Mouse (Mus musculus) liver, embryonic 16.5 days (tissue): Measurements from ENCODE around the gene Ovgp1. TPM values are rescaled to one million over a fixed set of nuclear protein-coding genes. Genes with fewer than 3 reads are reported as not detected.

Experiments
- ATAC-seq: fragments of 200-750 bp; cut with Nextera tagmentation; 2 replicates; pipeline ENCODE4 v1.8.0; 2017; ENCODE audit warnings: low read depth, mild to moderate bottlenecking, moderate number of reproducible peaks, moderate library complexity
- H3K27ac ChIP-seq: fragments of 300-500 bp; sonication (generic); 2 replicates; pipeline ENCODE4 v1.5.1; 2014; ENCODE audit warnings: mild to moderate bottlenecking, low read length
- H3K27me3 ChIP-seq: fragments of 300-500 bp; sonication (generic); 2 replicates; pipeline ENCODE4 v1.6.1; 2014; ENCODE audit warnings: low read depth, low read length, mixed read lengths; ENCODE audit not compliant: control insufficient read depth, insufficient read depth
- H3K36me3 ChIP-seq: fragments of 300-500 bp; sonication (generic); 2 replicates; pipeline ENCODE4 v1.6.1; 2014; ENCODE audit warnings: mild to moderate bottlenecking; ENCODE audit not compliant: control insufficient read depth, insufficient read depth
- H3K4me1 ChIP-seq: fragments of 300-500 bp; sonication (generic); 2 replicates; pipeline ENCODE4 v1.6.1; 2014; ENCODE audit warnings: low read depth, low read length, mixed read lengths; ENCODE audit not compliant: control insufficient read depth
- H3K4me2 ChIP-seq: fragments of 300-500 bp; sonication (generic); 2 replicates; pipeline ENCODE4 v1.6.1; 2014; ENCODE audit warnings: low read depth, low read length, mixed read lengths
- H3K4me3 ChIP-seq: fragments of 300-500 bp; sonication (generic); 2 replicates; pipeline ENCODE4 v1.5.1; 2014; ENCODE audit warnings: low read depth, mild to moderate bottlenecking, low read length
- H3K9ac ChIP-seq: fragments of 300-500 bp; sonication (generic); 2 replicates; pipeline ENCODE4 v1.6.1; 2014; ENCODE audit warnings: low read depth, low read length
- H3K9me3 ChIP-seq: fragments of 300-500 bp; sonication (generic); replicated peaks from 2 replicates; pipeline ENCODE4 v1.6.1; 2016; ENCODE audit warnings: low read length; ENCODE audit not compliant: control insufficient read depth
- WGBS: fragments of 180-500 bp; shearing (Covaris S2); extraction: QIAGEN DNeasy Blood & Tissue Kit; methylation state at CpG from one replicate; pipeline ENCODE4 v1.1.7; 2014; ENCODE audit not compliant: insufficient replicate concordance; 5-methylcytosine and 5-hydroxymethylcytosine counted together
- polyA plus RNA-seq: library from polyadenylated mRNA; unstranded; fragments of >200 nt; fragmentation: Nextera tagmentation; extraction: Ambion mirVana; gene quantifications from 2 replicates; pipeline ENCODE4 v1.2.1, GENCODE M21; 2015

Ovgp1 gene
- polyA plus RNA-seq, 1 experiment from 2014 or later, result 0.79 TPM

- H3K9ac ChIP-seq, result no peak overlapping the region
- no peak overlapping the region for H3K4me3 ChIP-seq
- H3K4me2 ChIP-seq, result no peak overlapping the region
- H3K27me3 ChIP-seq, result no peaks in the 10 kb centered on the region
- ATAC-seq, result no peak
- H3K27ac ChIP-seq, result no peak overlapping the region
- H3K4me1 ChIP-seq, result no peaks in the 10 kb centered on the region
- H3K9me3 ChIP-seq, result no peaks in the 10 kb centered on the region
- H3K36me3 ChIP-seq, result peaks cover 3% of the 10 kb centered on the region; the same call in 1 of the 2 replicates
- WGBS, result 89% methylated on average over 5 of the region's 5 CpGs
Measured at GRCm38 (mm10) chr3:105935033-105935432, 38.5 kb upstream of the Ovgp1 start.

- Histone ChIP-seq H3K36me3 (peaks cover 5% of the 10 kb centered on the region), H3K9ac (no peak overlapping the region), H3K4me2 (no peak overlapping the region), H3K27me3 (no peaks in the 10 kb centered on the region), H3K27ac (no peak overlapping the region), H3K9me3 (no peaks in the 10 kb centered on the region), H3K4me1 (no peaks in the 10 kb centered on the region), H3K4me3 (no peak overlapping the region)
- ATAC-seq, result no peak
- WGBS, result 71% methylated on average over 4 of the region's 4 CpGs
Measured at GRCm38 (mm10) chr3:105936111-105936510, 37.4 kb upstream of the Ovgp1 start.

- 87% methylated on average over 7 of the region's 7 CpGs for WGBS
- Histone ChIP-seq H3K36me3 (peaks cover 60% of the 10 kb centered on the region), H3K4me2 (no peak overlapping the region), H3K9me3 (no peaks in the 10 kb centered on the region), H3K4me3 (no peak overlapping the region), H3K4me1 (no peaks in the 10 kb centered on the region; the same call in 1 of the 2 replicates), H3K27ac (no peak overlapping the region), H3K27me3 (no peaks in the 10 kb centered on the region), H3K9ac (no peak overlapping the region)
- ATAC-seq, result no peak
Measured at GRCm38 (mm10) chr3:105951348-105951747, 22.2 kb upstream of the Ovgp1 start.

- Histone ChIP-seq H3K27ac (no peak overlapping the region), H3K4me1 (peaks cover 16% of the 10 kb centered on the region), H3K4me3 (no peak overlapping the region), H3K9ac (no peak overlapping the region), H3K27me3 (no peaks in the 10 kb centered on the region), H3K4me2 (peak overlapping the region; percentile 77; the same call in 1 of the 2 replicates), H3K9me3 (no peaks in the 10 kb centered on the region), H3K36me3 (peaks cover 34% of the 10 kb centered on the region)
- no peak for ATAC-seq
- 76% methylated on average over 1 of the region's 1 CpGs for WGBS
Measured at GRCm38 (mm10) chr3:105957235-105957634, 16.3 kb upstream of the Ovgp1 start.

GRCm38 (mm10) chr3:105958204-105958603 is 15.3 kb upstream of the Ovgp1 start:
- Histone ChIP-seq H3K27me3 (no peaks in the 10 kb centered on the region), H3K4me2 (peak overlapping the region; percentile 77), H3K27ac (peak overlapping the region; percentile 93), H3K9me3 (no peaks in the 10 kb centered on the region), H3K4me3 (peak overlapping the region; percentile 94), H3K36me3 (peaks cover 31% of the 10 kb centered on the region), H3K4me1 (peaks cover 16% of the 10 kb centered on the region), H3K9ac (peak overlapping the region; percentile 94)
- WGBS, result 29% methylated on average over 5 of the region's 5 CpGs
- no peak for ATAC-seq

- H3K36me3 ChIP-seq, result peaks cover 30% of the 10 kb centered on the region
- H3K27me3 ChIP-seq, result no peaks in the 10 kb centered on the region
- H3K4me3 ChIP-seq, result peak within 1 kb of the TSS; percentile 94
- H3K9ac ChIP-seq, result peak within 1 kb of the TSS; percentile 94
- peak within 1 kb of the TSS; percentile 92 for H3K4me2 ChIP-seq
- H3K4me1 ChIP-seq, result peaks cover 16% of the 10 kb centered on the region
- peak; percentile 94 for ATAC-seq
- H3K9me3 ChIP-seq, result no peaks in the 10 kb centered on the region
- peak within 1 kb of the TSS; percentile 93 for H3K27ac ChIP-seq
- under 1% methylated on average over 52 of the region's 52 CpGs for WGBS
Measured at GRCm38 (mm10) chr3:105958974-105959580, 14.4 kb upstream of the Ovgp1 start, which contains the start of gene Wdr77. Gene Wdr77, plus strand, starts transcription at chr3:105959369.

GRCm38 (mm10) chr3:105959585-105959984 is 13.9 kb upstream of the Ovgp1 start:
- H3K4me1 ChIP-seq, result peaks cover 16% of the 10 kb centered on the region
- H3K36me3 ChIP-seq, result peaks cover 29% of the 10 kb centered on the region
- no peaks in the 10 kb centered on the region for H3K9me3 ChIP-seq
- peak overlapping the region; percentile 92 for H3K4me2 ChIP-seq
- peak overlapping the region; percentile 66 for H3K27ac ChIP-seq
- no peaks in the 10 kb centered on the region for H3K27me3 ChIP-seq
- peak; percentile 22 for ATAC-seq
- peak overlapping the region; percentile 94 for H3K4me3 ChIP-seq
- WGBS, result under 1% methylated on average over 26 of the region's 26 CpGs
- peak overlapping the region; percentile 82 for H3K9ac ChIP-seq

GRCm38 (mm10) chr3:105959999-105960398 is 13.5 kb upstream of the Ovgp1 start, which contains the start of gene Atp5f1:
Gene Atp5f1, minus strand, starts transcription at chr3:105960099.
- ATAC-seq, result no peak
- Histone ChIP-seq H3K27ac (peak within 1 kb of the TSS; percentile 93), H3K9me3 (no peaks in the 10 kb centered on the region), H3K36me3 (peaks cover 31% of the 10 kb centered on the region), H3K9ac (peak within 1 kb of the TSS; percentile 94), H3K4me3 (peak within 1 kb of the TSS; percentile 94), H3K4me1 (peaks cover 16% of the 10 kb centered on the region), H3K4me2 (peak within 1 kb of the TSS; percentile 92), H3K27me3 (no peaks in the 10 kb centered on the region)
- 4% methylated on average over 6 of the region's 6 CpGs for WGBS

GRCm38 (mm10) chr3:105960700-105961099 is 12.8 kb upstream of the Ovgp1 start:
- Histone ChIP-seq H3K9ac (no peak overlapping the region), H3K36me3 (peaks cover 31% of the 10 kb centered on the region), H3K4me1 (peaks cover 16% of the 10 kb centered on the region), H3K27ac (no peak overlapping the region), H3K9me3 (no peaks in the 10 kb centered on the region), H3K4me2 (no peak overlapping the region), H3K4me3 (no peak overlapping the region), H3K27me3 (no peaks in the 10 kb centered on the region)
- 90% methylated on average over 2 of the region's 2 CpGs for WGBS
- ATAC-seq, result no peak
